Mouse (Mus musculus): ENCODE results near the gene Tbc1d10b.

The Tbc1d10b gene

DNA sequence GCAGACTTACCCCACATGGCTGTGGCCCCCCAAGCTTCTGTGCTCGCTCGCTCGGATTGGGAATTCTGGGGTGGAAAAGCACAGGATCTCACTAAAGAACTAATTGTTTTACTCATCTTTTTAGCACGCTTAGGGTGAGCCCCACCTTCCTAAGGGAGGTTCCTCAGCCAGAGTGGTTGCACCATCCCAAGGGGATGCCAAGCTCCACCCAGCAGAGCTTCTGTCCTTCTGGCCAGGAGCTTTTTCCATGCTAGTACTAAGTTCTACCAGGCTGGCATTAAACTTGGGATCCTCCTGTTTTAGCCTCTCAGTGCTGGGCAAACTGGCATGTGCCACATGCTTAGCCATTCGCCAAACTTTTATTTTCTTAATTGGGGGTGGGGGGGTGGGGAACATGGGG, 45.7 kb downstream of the Tbc1d10b start:
- no peak for DNase-seq (ENCODE audit: low read depth, low spot score)

DNA sequence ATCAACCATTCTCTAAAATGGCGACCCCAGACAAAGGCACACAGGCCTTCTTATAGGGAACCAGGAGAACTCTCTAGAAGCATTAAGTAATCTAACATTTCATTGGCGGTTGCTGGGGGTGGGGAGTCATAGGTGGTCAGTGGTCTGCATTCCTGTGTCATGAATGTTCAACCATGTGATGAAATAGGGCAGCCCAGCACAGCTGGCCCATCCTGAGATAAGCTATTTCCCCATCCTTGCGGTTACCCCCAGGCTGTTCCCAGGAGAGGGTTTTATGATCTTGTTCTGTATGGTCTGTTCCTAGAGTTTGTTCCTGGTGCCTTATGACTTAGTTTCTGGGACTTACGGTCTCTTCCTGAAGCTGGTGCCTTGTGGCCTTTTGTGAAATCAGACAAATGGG, 50.7 kb downstream of the Tbc1d10b start:
- DNase-seq (ENCODE audit: low read depth, low spot score) = no peak

DNA sequence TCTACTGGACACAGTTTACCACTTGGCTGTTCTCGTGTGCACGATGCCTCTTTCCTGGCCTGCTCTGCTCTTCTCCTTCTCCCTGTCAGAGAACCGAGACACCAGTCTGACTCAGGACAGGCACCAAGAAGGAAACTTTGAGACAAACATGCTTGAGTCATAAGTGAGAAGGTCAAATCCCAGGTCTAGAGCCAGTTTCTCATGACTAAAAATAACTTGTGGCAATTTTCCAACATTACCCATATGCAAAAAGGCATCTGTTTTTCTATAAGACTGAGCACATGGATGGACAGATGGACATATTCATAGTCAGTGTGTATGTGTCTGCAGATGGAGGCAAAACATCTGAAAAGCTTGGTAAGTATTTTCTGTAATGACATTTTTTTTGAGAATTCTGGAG, 54.8 kb downstream of the Tbc1d10b start:
- DNase-seq (ENCODE audit: low read depth, low spot score) = no peak

DNA sequence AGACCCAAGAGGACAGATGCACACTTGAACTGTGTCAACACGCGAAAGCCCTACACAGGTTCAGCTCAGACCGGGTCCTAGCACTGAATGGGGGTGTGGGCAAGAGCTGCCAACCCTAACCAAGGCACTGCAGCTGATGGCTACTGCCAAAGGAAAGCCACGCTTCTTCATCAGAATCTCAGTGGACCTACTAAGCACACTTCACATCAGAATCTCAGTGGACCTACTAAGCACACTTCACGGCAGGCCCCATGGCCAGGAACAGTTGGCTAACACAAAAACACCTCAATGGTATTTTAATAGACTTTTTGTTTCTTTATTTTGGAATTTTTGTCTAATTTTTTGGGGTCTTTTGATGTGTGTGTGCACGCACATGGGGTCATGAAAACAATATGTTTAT, 55.8 kb downstream of the Tbc1d10b start:
- no peak for DNase-seq (ENCODE audit: low read depth, low spot score)

DNA sequence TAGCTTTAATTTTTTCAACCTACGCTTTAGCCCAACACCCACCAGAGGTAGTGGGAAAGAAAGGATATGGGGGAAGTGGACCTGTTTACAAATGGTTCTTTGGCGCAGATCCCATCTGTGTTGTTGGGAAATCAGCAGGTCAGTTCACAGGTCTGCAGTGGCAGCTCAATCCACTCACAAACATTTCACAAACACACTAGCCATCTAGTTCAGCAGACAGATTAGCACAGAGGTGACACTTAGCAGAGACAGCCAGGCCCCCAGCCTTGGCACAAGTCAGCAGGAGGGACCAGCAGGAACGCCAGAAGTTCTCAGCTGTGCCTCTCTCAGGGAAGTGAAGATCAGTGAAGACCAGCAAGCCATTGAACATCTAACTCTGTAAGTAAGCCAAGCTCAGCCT, 60.4 kb downstream of the Tbc1d10b start:
- no peak for DNase-seq (ENCODE audit: low read depth, low spot score)

Measured in forelimb bud, embryonic 11.5 days (tissue).